Mouse (Mus musculus): ENCODE measurements around the gene Tmc4.

- TF ChIP-seq POLR2A (IDR thresholded peaks at IDR 0.05; ENCODE audit: low read depth, low read length) (no peak), CTCF (IDR thresholded peaks at IDR 0.05; ENCODE audit: extremely low read depth, insufficient read length, insufficient replicate concordance, low read depth, low read length) (no peak)
These were observed 17.0 kb upstream of the Tmc4 start for GRCm38 (mm10) chr7:3694076-3694948.

Measured in small intestine, adult 2 months (tissue).